ENCODE assay signal across 19 mouse cellular contexts in genomic region chr13:83355341-83355740, GRCm38 (mm10).
DNase-seq lines count a peak whose midpoint lies in the region; ATAC-seq and TF ChIP-seq lines count a peak whose summit lies in the region.
"Had no signal": no experiment of that assay in that cellular context is flagged by ENCODE, and none has a peak within 500 bp of the region (broad histone marks: within the 10 kb centered on the region; RNA-seq: fewer than 3 reads in every experiment).

No protein-coding gene starts in this region.

- no peak for TF ChIP-seq CTCF in gastrocnemius, adult 2 months (IDR thresholded peaks at IDR 0.05)

- no peak for DNase-seq in frontal cortex, postnatal 25 days (ENCODE audit: low spot score in 2 of 2)
- DNase-seq in frontal cortex, postnatal 36 days (ENCODE audit: low spot score in 2 of 2): peak; percentile 15 to 57
- peak; percentile 43 to 46 for DNase-seq in left cerebral cortex, postnatal 36 days (ENCODE audit: low spot score in 2 of 2)
- DNase-seq in telencephalon, adult 2 months (ENCODE audit: low read depth, low spot score): peak; percentile 49
- DNase-seq in gastrocnemius, adult 2 months: no peak
- DNase-seq in retina, embryonic 14.5 days (ENCODE audit: low spot score): no peak
- DNase-seq: cerebellum, adult 8-10 months; gastrocnemius, postnatal 36 days; kidney, adult 18-20 months; liver, postnatal 0 days; lung, postnatal 10 days; thymus, postnatal 36 days had no signal

- ATAC-seq in frontal cortex, adult (ENCODE audit: low TSS enrichment): peak; percentile 82
- ATAC-seq: forebrain, embryonic 14.5 days; liver, postnatal 0 days had no signal

- no peak overlapping the region for H3K27ac ChIP-seq in gastrocnemius, adult 2 months
- H3K27ac ChIP-seq: embryonic facial prominence, embryonic 10.5 days; kidney, postnatal 0 days; limb, embryonic 10.5 days; midbrain, embryonic 12.5 days; neural tube, embryonic 12.5 days had no signal

- no peak overlapping the region for H3K4me3 ChIP-seq in gastrocnemius, adult 2 months
- H3K4me3 ChIP-seq: embryonic facial prominence, embryonic 10.5 days; limb, embryonic 10.5 days; midbrain, embryonic 12.5 days; neural tube, embryonic 12.5 days had no signal

- intact Hi-C loops in left cerebral cortex, postnatal 36 days (cut with DNase I): no loop called here
- intact Hi-C loops in gastrocnemius, adult 2 months (cut with DNase I): no loop called here

Comparison
In these comparisons a context has a peak if more than half of its experiments do, and no peak if none do; other contexts are left out.
1. DNase-seq: peak in frontal cortex, postnatal 36 days (2 of 2), left cerebral cortex, postnatal 36 days (2 of 2) and telencephalon, adult 2 months (single experiment); none in frontal cortex, postnatal 25 days (0 of 2), gastrocnemius, adult 2 months (single experiment) and retina, embryonic 14.5 days (single experiment).